Mouse (Mus musculus): ENCODE measurements around the gene Zbtb34. TPM values are rescaled to one million over a fixed set of nuclear protein-coding genes. Genes with fewer than 3 reads are reported as not detected.

The Zbtb34 gene
- polyA plus RNA-seq, 1 experiment from 2014 or later: 7.6 TPM

- 0 out of 2 replicates have a peak, but pooled peaks cover 8% of the 10 kb centered on the region for H3K36me3 ChIP-seq (ENCODE audit: control insufficient read depth, insufficient read depth, low read length)
- H3K9ac ChIP-seq (ENCODE audit: low read depth, low read length): no peak overlapping the region
- H3K9me3 ChIP-seq (replicated peaks; ENCODE audit: control insufficient read depth, low read length, poor library complexity, severe bottlenecking): no peaks in the 10 kb centered on the region
- 78% methylated on average over 1 of the region's 1 CpGs for WGBS
- H3K4me3 ChIP-seq (ENCODE audit: low read depth, low read length): no peak overlapping the region
- no peak for ATAC-seq
- H3K27me3 ChIP-seq (ENCODE audit: control insufficient read depth, insufficient read depth, low read depth, low read length): no peaks in the 10 kb centered on the region
- H3K27ac ChIP-seq (ENCODE audit: low read length): no peak overlapping the region
- H3K4me2 ChIP-seq (ENCODE audit: low read length): no peak overlapping the region
- H3K4me1 ChIP-seq (ENCODE audit: control insufficient read depth, insufficient read depth, low read length): peaks cover 10% of the 10 kb centered on the region
Observed at GRCm38 (mm10) chr2:33461066-33461465, 29.9 kb upstream of the Zbtb34 start.

- Histone ChIP-seq H3K4me1 (ENCODE audit: control insufficient read depth, insufficient read depth, low read length) (no peaks in the 10 kb centered on the region), H3K27me3 (ENCODE audit: control insufficient read depth, insufficient read depth, low read depth, low read length) (no peaks in the 10 kb centered on the region), H3K4me2 (ENCODE audit: low read length) (no peak overlapping the region), H3K36me3 (ENCODE audit: control insufficient read depth, insufficient read depth, low read length) (0 out of 2 replicates have a peak, but pooled peaks cover 8% of the 10 kb centered on the region), H3K9ac (ENCODE audit: low read depth, low read length) (no peak overlapping the region), H3K27ac (ENCODE audit: low read length) (no peak overlapping the region), H3K9me3 (replicated peaks; ENCODE audit: control insufficient read depth, low read length, poor library complexity, severe bottlenecking) (no peaks in the 10 kb centered on the region), H3K4me3 (ENCODE audit: low read depth, low read length) (no peak overlapping the region)
- 93% methylated on average over 4 of the region's 4 CpGs for WGBS
- no peak for ATAC-seq
Observed at GRCm38 (mm10) chr2:33459660-33460059, 28.5 kb upstream of the Zbtb34 start.

- Histone ChIP-seq H3K36me3 (ENCODE audit: control insufficient read depth, insufficient read depth, low read length) (0 out of 2 replicates have a peak, but pooled peaks cover 3% of the 10 kb centered on the region), H3K27ac (ENCODE audit: low read length) (no peak overlapping the region), H3K27me3 (ENCODE audit: control insufficient read depth, insufficient read depth, low read depth, low read length) (no peaks in the 10 kb centered on the region), H3K9me3 (replicated peaks; ENCODE audit: control insufficient read depth, low read length, poor library complexity, severe bottlenecking) (no peaks in the 10 kb centered on the region), H3K4me3 (ENCODE audit: low read depth, low read length) (no peak overlapping the region), H3K9ac (ENCODE audit: low read depth, low read length) (no peak overlapping the region), H3K4me1 (ENCODE audit: control insufficient read depth, insufficient read depth, low read length) (0 out of 2 replicates have a peak, but pooled peaks cover 3% of the 10 kb centered on the region), H3K4me2 (ENCODE audit: low read length) (no peak overlapping the region)
- WGBS: 87% methylated on average over 3 of the region's 3 CpGs
- ATAC-seq: no peak
Observed at GRCm38 (mm10) chr2:33456696-33457095, 25.6 kb upstream of the Zbtb34 start.

GRCm38 (mm10) chr2:33456242-33456641 is 25.1 kb upstream of the Zbtb34 start:
- no peak overlapping the region for H3K4me3 ChIP-seq (ENCODE audit: low read depth, low read length)
- H3K9me3 ChIP-seq (replicated peaks; ENCODE audit: control insufficient read depth, low read length, poor library complexity, severe bottlenecking): no peaks in the 10 kb centered on the region
- H3K9ac ChIP-seq (ENCODE audit: low read depth, low read length): no peak overlapping the region
- H3K4me1 ChIP-seq (ENCODE audit: control insufficient read depth, insufficient read depth, low read length): 0 out of 2 replicates have a peak, but pooled peaks cover 3% of the 10 kb centered on the region
- H3K27me3 ChIP-seq (ENCODE audit: control insufficient read depth, insufficient read depth, low read depth, low read length): no peaks in the 10 kb centered on the region
- 0 out of 2 replicates have a peak, but pooled peaks cover 2% of the 10 kb centered on the region for H3K36me3 ChIP-seq (ENCODE audit: control insufficient read depth, insufficient read depth, low read length)
- no peak for ATAC-seq
- 95% methylated on average over 5 of the region's 5 CpGs for WGBS
- H3K4me2 ChIP-seq (ENCODE audit: low read length): no peak overlapping the region
- no peak overlapping the region for H3K27ac ChIP-seq (ENCODE audit: low read length)

GRCm38 (mm10) chr2:33455350-33455749 is 24.2 kb upstream of the Zbtb34 start:
- no peak overlapping the region for H3K4me3 ChIP-seq (ENCODE audit: low read depth, low read length)
- ATAC-seq: no peak
- no peak overlapping the region for H3K9ac ChIP-seq (ENCODE audit: low read depth, low read length)
- H3K27me3 ChIP-seq (ENCODE audit: control insufficient read depth, insufficient read depth, low read depth, low read length): no peaks in the 10 kb centered on the region
- H3K27ac ChIP-seq (ENCODE audit: low read length): no peak overlapping the region
- WGBS: 81% methylated on average over 3 of the region's 3 CpGs
- no peak overlapping the region for H3K4me2 ChIP-seq (ENCODE audit: low read length)
- H3K4me1 ChIP-seq (ENCODE audit: control insufficient read depth, insufficient read depth, low read length): 0 out of 2 replicates have a peak, but pooled peaks cover 3% of the 10 kb centered on the region
- no peaks in the 10 kb centered on the region for H3K9me3 ChIP-seq (replicated peaks; ENCODE audit: control insufficient read depth, low read length, poor library complexity, severe bottlenecking)
- 0 out of 2 replicates have a peak, but pooled peaks cover 2% of the 10 kb centered on the region for H3K36me3 ChIP-seq (ENCODE audit: control insufficient read depth, insufficient read depth, low read length)

- Histone ChIP-seq H3K4me1 (ENCODE audit: control insufficient read depth, insufficient read depth, low read length) (0 out of 2 replicates have a peak, but pooled peaks cover 3% of the 10 kb centered on the region), H3K27me3 (ENCODE audit: control insufficient read depth, insufficient read depth, low read depth, low read length) (no peaks in the 10 kb centered on the region), H3K4me3 (ENCODE audit: low read depth, low read length) (no peak overlapping the region), H3K9ac (ENCODE audit: low read depth, low read length) (no peak overlapping the region), H3K36me3 (ENCODE audit: control insufficient read depth, insufficient read depth, low read length) (0 out of 2 replicates have a peak, but pooled peaks cover 2% of the 10 kb centered on the region), H3K4me2 (ENCODE audit: low read length) (no peak overlapping the region), H3K27ac (ENCODE audit: low read length) (no peak overlapping the region), H3K9me3 (replicated peaks; ENCODE audit: control insufficient read depth, low read length, poor library complexity, severe bottlenecking) (no peaks in the 10 kb centered on the region)
- no peak for ATAC-seq
- WGBS: 83% methylated on average over 8 of the region's 8 CpGs
Observed at GRCm38 (mm10) chr2:33454816-33455215, 23.7 kb upstream of the Zbtb34 start.

- H3K27ac ChIP-seq (ENCODE audit: low read length): no peak overlapping the region
- no peak overlapping the region for H3K9ac ChIP-seq (ENCODE audit: low read depth, low read length)
- no peak overlapping the region for H3K4me3 ChIP-seq (ENCODE audit: low read depth, low read length)
- H3K4me1 ChIP-seq (ENCODE audit: control insufficient read depth, insufficient read depth, low read length): 0 out of 2 replicates have a peak, but pooled peaks cover 3% of the 10 kb centered on the region
- no peak overlapping the region for H3K4me2 ChIP-seq (ENCODE audit: low read length)
- H3K27me3 ChIP-seq (ENCODE audit: control insufficient read depth, insufficient read depth, low read depth, low read length): no peaks in the 10 kb centered on the region
- no peak for ATAC-seq
- peaks cover 2% of the 10 kb centered on the region; the same call in 1 of the 2 replicates for H3K36me3 ChIP-seq (ENCODE audit: control insufficient read depth, insufficient read depth, low read length)
- 62% methylated on average over 3 of the region's 3 CpGs for WGBS
- no peaks in the 10 kb centered on the region for H3K9me3 ChIP-seq (replicated peaks; ENCODE audit: control insufficient read depth, low read length, poor library complexity, severe bottlenecking)
Observed at GRCm38 (mm10) chr2:33453476-33453875, 22.4 kb upstream of the Zbtb34 start.

GRCm38 (mm10) chr2:33452721-33453120 is 21.6 kb upstream of the Zbtb34 start:
- H3K9ac ChIP-seq (ENCODE audit: low read depth, low read length): no peak overlapping the region
- no peak overlapping the region for H3K27ac ChIP-seq (ENCODE audit: low read length)
- no peak overlapping the region for H3K4me2 ChIP-seq (ENCODE audit: low read length)
- 0 out of 2 replicates have a peak, but pooled peaks cover 3% of the 10 kb centered on the region for H3K4me1 ChIP-seq (ENCODE audit: control insufficient read depth, insufficient read depth, low read length)
- H3K27me3 ChIP-seq (ENCODE audit: control insufficient read depth, insufficient read depth, low read depth, low read length): no peaks in the 10 kb centered on the region
- H3K36me3 ChIP-seq (ENCODE audit: control insufficient read depth, insufficient read depth, low read length): peaks cover 2% of the 10 kb centered on the region; the same call in 1 of the 2 replicates
- WGBS: 92% methylated on average over 5 of the region's 5 CpGs
- H3K4me3 ChIP-seq (ENCODE audit: low read depth, low read length): no peak overlapping the region
- H3K9me3 ChIP-seq (replicated peaks; ENCODE audit: control insufficient read depth, low read length, poor library complexity, severe bottlenecking): no peaks in the 10 kb centered on the region
- ATAC-seq: no peak

- WGBS: 48% methylated on average over 4 of the region's 4 CpGs
Observed at GRCm38 (mm10) chr2:33452140-33452539, 21.0 kb upstream of the Zbtb34 start.

More at GRCm38 (mm10) chr2:33452140-33452539, 21.0 kb upstream of the Zbtb34 start:
- no peaks in the 10 kb centered on the region for H3K9me3 ChIP-seq (replicated peaks; ENCODE audit: control insufficient read depth, low read length, poor library complexity, severe bottlenecking)
- no peak overlapping the region for H3K4me2 ChIP-seq (ENCODE audit: low read length)
- no peak for ATAC-seq
- H3K4me3 ChIP-seq (ENCODE audit: low read depth, low read length): no peak overlapping the region
- H3K9ac ChIP-seq (ENCODE audit: low read depth, low read length): no peak overlapping the region
- peaks cover 2% of the 10 kb centered on the region; the same call in 1 of the 2 replicates for H3K36me3 ChIP-seq (ENCODE audit: control insufficient read depth, insufficient read depth, low read length)
- H3K4me1 ChIP-seq (ENCODE audit: control insufficient read depth, insufficient read depth, low read length): 0 out of 2 replicates have a peak, but pooled peaks cover 3% of the 10 kb centered on the region
- no peak overlapping the region for H3K27ac ChIP-seq (ENCODE audit: low read length)
- H3K27me3 ChIP-seq (ENCODE audit: control insufficient read depth, insufficient read depth, low read depth, low read length): no peaks in the 10 kb centered on the region

Data from midbrain, embryonic 16.5 days (tissue).